ENCODE assay signal across 11 mouse cellular contexts in genomic region chr8:121643384-121643783, GRCm38 (mm10). TPM values are rescaled to one million over a fixed set of nuclear protein-coding genes. Genes with fewer than 3 reads are reported as not detected.
A peak's percentile ranks its signal among the peaks of the same experiment; 100 is the strongest.
DNase-seq lines count a peak whose midpoint lies in the region; ATAC-seq and TF ChIP-seq lines count a peak whose summit lies in the region.
"Had no signal": no experiment of that assay in that cellular context is flagged by ENCODE, and none has a peak within 500 bp of the region (broad histone marks: within the 10 kb centered on the region; RNA-seq: fewer than 3 reads in every experiment).

No protein-coding gene starts in this region.

- no peak overlapping the region for H3K4me3 ChIP-seq in kidney, adult 2 months (ENCODE audit: insufficient read depth, low read depth, low read length)

- no peak for TF ChIP-seq POLR2A in kidney, adult 2 months (IDR thresholded peaks at IDR 0.05; ENCODE audit: low read depth, low read length)

- peak overlapping the region; percentile 28; the same call in 1 of the 2 replicates for H3K27ac ChIP-seq in kidney, adult 2 months (ENCODE audit: insufficient read depth, low read depth, low read length)

- no peaks in the 10 kb centered on the region for H3K36me3 ChIP-seq in kidney, adult 2 months (ENCODE audit: control insufficient read depth, insufficient read depth, low read length)

- no peaks in the 10 kb centered on the region for H3K27me3 ChIP-seq in kidney, adult 2 months (replicated peaks; ENCODE audit: control insufficient read depth, insufficient read depth, low read length)

- ATAC-seq in common myeloid progenitor, adult 5-6 weeks (replicated peaks; ENCODE audit: low read depth, poor library complexity, severe bottlenecking) = peak; percentile 87
- ATAC-seq in monocyte, adult 5-6 weeks (replicated peaks; ENCODE audit: insufficient number of reproducible peaks, low FRiP score, low TSS enrichment, poor library complexity, severe bottlenecking) = no peak

- 23% methylated on average over 11 of the region's 11 CpGs for WGBS in kidney, adult 2 months

- peak; percentile 51 for DNase-seq in kidney, adult 2 months
- DNase-seq in kidney, postnatal 14 days = no peak
- DNase-seq in Muller cell, postnatal 12 days (ENCODE audit: inconsistent ontology term) = peak; percentile 71
- DNase-seq in induced T-regulatory cell, adult 2 months (ENCODE audit: low read depth) = peak; percentile 29
- DNase-seq in cerebellum, postnatal 10 days = no peak
- DNase-seq: adrenal gland, postnatal 36 days; gastrocnemius, postnatal 25 days; layer of hippocampus, postnatal 36 days; lung, adult 2 months had no signal

- peaks cover 56% of the 10 kb centered on the region for H3K4me1 ChIP-seq in kidney, adult 2 months (ENCODE audit: control insufficient read depth, insufficient read depth, low read length)

- TF ChIP-seq CTCF in kidney, adult 2 months (conservative IDR thresholded peaks at IDR 0.05; ENCODE audit: insufficient read depth, insufficient read length, low read depth, low read length) = no peak

RNA-seq across cellular contexts. Expression of gene Zcchc14, which starts 9.3 kb away (rescaled TPM):
- polyA plus RNA-seq in kidney, adult 2 months (2012; rRNA removed) = 31.4 and 37.0 TPM in 2 replicates
- total RNA-seq in common myeloid progenitor, adult 5-6 weeks (2017) = 0.23 TPM in 1 of 2 replicates, not detected in the other
- total RNA-seq in monocyte, adult 5-6 weeks (2017) = 0.19 to 0.21 TPM in 2 of 3 replicates, not detected in the other

RNA-seq across cellular contexts. Expression of gene Map1lc3b, which starts 53.2 kb away (rescaled TPM):
- 130 and 155 TPM in 2 replicates for polyA plus RNA-seq in kidney, adult 2 months (2012; rRNA removed)
- total RNA-seq in common myeloid progenitor, adult 5-6 weeks (2017) = 86.6 and 91.3 TPM in 2 replicates
- total RNA-seq in monocyte, adult 5-6 weeks (2017) = 141 to 166 TPM (median 161 TPM) in 3 replicates

Comparison
In these comparisons a context has a peak if more than half of its experiments do, and no peak if none do; other contexts are left out.
1. DNase-seq: peak in kidney, adult 2 months (single experiment), Muller cell, postnatal 12 days (single experiment) and induced T-regulatory cell, adult 2 months (single experiment); none in kidney, postnatal 14 days (single experiment) and cerebellum, postnatal 10 days (0 of 2).